Mouse (Mus musculus) ES-E14 (cell line): ENCODE measurements around the gene Nme3.

Source experiments
- CHD2 ChIP-seq: IDR thresholded peaks from 2 replicates; pipeline ENCODE4 v1.6.1; 2014; ENCODE audit warnings: mild to moderate bottlenecking, low read depth, low read length, inconsistent platforms
- ZC3H11A ChIP-seq: IDR thresholded peaks from 2 replicates; pipeline ENCODE4 v1.6.1; 2012; ENCODE audit warnings: low read depth, mild to moderate bottlenecking, inconsistent platforms, low read length, borderline replicate concordance

DNA sequence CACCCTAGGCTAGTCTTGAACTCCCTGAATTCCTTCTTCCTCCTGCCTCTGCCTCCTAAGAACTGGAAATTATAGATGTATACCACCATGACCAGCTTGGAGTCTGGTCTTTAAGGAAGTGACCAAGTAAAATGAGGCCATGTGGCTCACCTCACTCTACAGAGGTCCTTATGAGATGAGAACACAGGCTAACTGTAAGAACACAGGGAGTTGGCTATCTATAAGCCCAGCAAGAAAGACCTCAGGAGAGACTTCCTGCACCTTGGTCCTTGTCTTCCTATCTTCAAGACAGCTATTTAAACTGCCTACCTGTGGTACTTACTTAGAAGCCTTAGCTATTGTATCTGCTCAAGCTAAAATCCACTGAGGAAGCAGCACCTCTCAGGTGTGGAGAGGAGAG is 17.7 kb downstream of the Nme3 start:
- TF ChIP-seq ZC3H11A, result no peak
- TF ChIP-seq CHD2, result no peak
